7 mouse cellular contexts compared by ENCODE assay signal in the genomic region with DNA sequence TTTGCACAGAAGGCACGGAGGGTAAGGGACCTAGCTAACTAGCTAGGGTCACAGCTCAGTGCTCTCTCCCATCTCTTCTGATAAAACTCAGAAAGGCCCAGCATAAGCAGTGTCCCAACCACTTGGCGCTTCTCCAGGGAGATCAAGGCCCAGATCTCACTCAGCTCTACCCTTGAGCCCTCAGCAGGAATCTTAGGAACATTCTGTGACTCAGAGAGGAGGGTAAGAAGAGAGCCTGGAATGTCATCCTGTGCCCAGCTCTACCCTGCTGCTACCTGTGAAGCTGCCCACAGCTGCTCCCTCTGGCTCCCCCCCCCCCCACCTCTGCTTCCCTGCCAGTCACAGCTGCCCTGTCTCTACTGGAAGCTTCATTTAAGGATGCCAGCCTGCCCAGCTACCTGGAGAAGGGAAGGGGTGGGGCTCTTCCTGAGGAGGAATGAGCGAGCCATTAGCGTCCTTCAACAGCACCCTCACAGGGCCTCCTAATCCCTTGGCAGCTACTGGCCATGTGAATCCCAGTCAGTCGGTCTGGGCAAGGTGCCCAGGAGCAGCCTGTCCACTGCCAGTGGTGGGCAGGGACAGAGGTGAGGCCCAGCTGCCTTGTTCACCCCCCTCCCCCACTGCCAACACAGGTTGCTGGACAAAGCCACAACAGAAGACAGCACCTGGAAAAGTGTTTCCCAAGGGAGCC. TPM values are rescaled to one million over a fixed set of nuclear protein-coding genes. Genes with fewer than 3 reads are reported as not detected.
DNase-seq lines count a peak whose midpoint lies in the region; ATAC-seq lines count a peak whose summit lies in the region.

No protein-coding gene starts in this region.

- H3K4me1 ChIP-seq in heart, embryonic 14.5 days (ENCODE audit: control insufficient read depth in 2 of 2, insufficient read depth in 2 of 2, low read length in 2 of 2), result peaks cover 25 to 37% of the 10 kb centered on the region in 2 experiments

- H3K9ac ChIP-seq in heart, embryonic 14.5 days (ENCODE audit: low read length), result peak overlapping the region; percentile 12; the same call in 1 of the 2 replicates

- no peak overlapping the region for H3K4me3 ChIP-seq in heart, embryonic 14.5 days (ENCODE audit: control insufficient read depth in 1 of 2, insufficient read depth in 1 of 2, low read depth in 1 of 2, low read length in 2 of 2)

- intact Hi-C loops in left cerebral cortex, postnatal 25 days (cut with DNase I), result no loop called here

- H3K36me3 ChIP-seq in heart, embryonic 14.5 days (ENCODE audit: control insufficient read depth, insufficient read depth, low read length), result no peaks in the 10 kb centered on the region

- peak overlapping the region; percentile 31 to 55; a peak in 3 of 4 replicates for H3K27ac ChIP-seq in heart, embryonic 14.5 days (replicated peaks in 1 of 2; ENCODE audit: control insufficient read depth in 1 of 2, insufficient read depth in 1 of 2, low read depth in 2 of 2, low read length in 2 of 2)

- ATAC-seq in heart, embryonic 14.5 days (ENCODE audit: insufficient number of reproducible peaks, insufficient read depth, low FRiP score, low read depth), result peak; percentile 80
- ATAC-seq in erythroid progenitor cell, adult 5-6 weeks (replicated peaks; ENCODE audit: low FRiP score, poor library complexity, severe bottlenecking), result no peak

- no peaks in the 10 kb centered on the region for H3K9me3 ChIP-seq in heart, embryonic 14.5 days (ENCODE audit: control insufficient read depth, low read length)

- peak overlapping the region; percentile 15; the same call in 1 of the 2 replicates for H3K4me2 ChIP-seq in heart, embryonic 14.5 days (ENCODE audit: low read length)

- DNase-seq in NIH3T3 (ENCODE audit: low read depth), result peak; percentile 75
- DNase-seq in adrenal gland, postnatal 25 days, result peak; percentile 78
- peak; percentile 86 for DNase-seq in kidney, postnatal 14 days
- peak; percentile 53 for DNase-seq in ovary, postnatal 14 days (ENCODE audit: low spot score)
- DNase-seq in left cerebral cortex, postnatal 25 days (ENCODE audit: low spot score in 2 of 2), result no peak

- WGBS in heart, embryonic 14.5 days, result 27% methylated on average over 5 of the region's 5 CpGs

- H3K27me3 ChIP-seq in heart, embryonic 14.5 days (ENCODE audit: control insufficient read depth, insufficient read depth, low read length), result no peaks in the 10 kb centered on the region

RNA-seq across cellular contexts. Expression of a gene that starts 14.3 kb away (rescaled TPM):
- 36.3 and 41.7 TPM in 2 replicates for total RNA-seq in adrenal gland, postnatal 25 days (2021)
- 14.6 and 16.3 TPM in 2 replicates for polyA plus RNA-seq in heart, embryonic 14.5 days (2014; fragmentation: Nextera tagmentation; extraction: Ambion mirVana)
- not detected in 2 replicates for total RNA-seq in erythroid progenitor cell, adult 5-6 weeks (2015; ENCODE audit: low replicate concordance)
- not detected in 2 replicates for total RNA-seq in erythroid progenitor cell, adult 5-6 weeks (2017; ENCODE audit: low replicate concordance)
- total RNA-seq in left cerebral cortex, postnatal 25 days (2021), result 10 to 100 TPM; 15.1 to 18.0 TPM

Comparison
In these comparisons a context has a peak if more than half of its experiments do, and no peak if none do; other contexts are left out.
1. DNase-seq: peak in NIH3T3 (single experiment), adrenal gland, postnatal 25 days (single experiment), kidney, postnatal 14 days (single experiment) and ovary, postnatal 14 days (single experiment); none in left cerebral cortex, postnatal 25 days (0 of 2).
2. RNA of a gene that starts 14.3 kb away (total RNA-seq): 36.3 to 41.7 TPM in adrenal gland, postnatal 25 days and 15.1 to 18.0 TPM in left cerebral cortex, postnatal 25 days; not detected in erythroid progenitor cell, adult 5-6 weeks; every median in the first group is over 10 times any median in the second.